Mouse (Mus musculus): ENCODE measurements around the gene Gm10644. TPM values are rescaled to one million over a fixed set of nuclear protein-coding genes. Genes with fewer than 3 reads are reported as not detected.

Gene Gm10644
- total RNA-seq, 2 experiments from 2014 or later = 0.46 TPM; not detected in 1

- ATAC-seq (replicated peaks; ENCODE audit: poor library complexity) = peak; percentile 59
Observed at GRCm38 (mm10) chr8:83899363-83900252, 55.4 kb downstream of the Gm10644 start, which contains the start of gene Adgrl1. Gene Adgrl1, plus strand, starts transcription at chr8:83900105.

GRCm38 (mm10) chr8:83898985-83899362 is 56.0 kb downstream of the Gm10644 start:
- ATAC-seq (replicated peaks; ENCODE audit: poor library complexity) = peak; percentile 14; the same call in 1 of the 2 replicates

- no peak for ATAC-seq (replicated peaks; ENCODE audit: poor library complexity)
Observed at GRCm38 (mm10) chr8:83898456-83898855, 56.5 kb downstream of the Gm10644 start.

- no peak for ATAC-seq (replicated peaks; ENCODE audit: poor library complexity)
Observed at GRCm38 (mm10) chr8:83897211-83897610, 57.8 kb downstream of the Gm10644 start.

- ATAC-seq (replicated peaks; ENCODE audit: poor library complexity) = no peak
Observed at GRCm38 (mm10) chr8:83896461-83896860, 58.5 kb downstream of the Gm10644 start.

- peak; percentile 63 for ATAC-seq (replicated peaks; ENCODE audit: poor library complexity)
Observed at GRCm38 (mm10) chr8:83895894-83896293, 59.1 kb downstream of the Gm10644 start.

- ATAC-seq (replicated peaks; ENCODE audit: poor library complexity) = peak; percentile 49; the same call in 1 of the 2 replicates
Observed at GRCm38 (mm10) chr8:83893915-83894314, 61.1 kb downstream of the Gm10644 start.

GRCm38 (mm10) chr8:83892061-83892460 is 62.9 kb downstream of the Gm10644 start:
- no peak for ATAC-seq (replicated peaks; ENCODE audit: poor library complexity)

- no peak for ATAC-seq (replicated peaks; ENCODE audit: poor library complexity)
Observed at GRCm38 (mm10) chr8:83888409-83888808, 66.6 kb downstream of the Gm10644 start.

Other genes with a start within 250 kb of the Gm10644 start
- gene Ddx39, start 240.0 kb downstream of the Gm10644 start, total RNA-seq (2015) = 119 and 139 TPM in 2 replicates
- gene Ddx39, start 240.0 kb downstream of the Gm10644 start, total RNA-seq (2017) = 121 and 131 TPM in 2 replicates
- 27.1 and 29.1 TPM in 2 replicates for gene Adgre5, start 213.9 kb downstream of the Gm10644 start, total RNA-seq (2015)
- gene Adgre5, start 213.9 kb downstream of the Gm10644 start, total RNA-seq (2017) = 19.8 and 30.2 TPM in 2 replicates
- 2.9 and 5.9 TPM in 2 replicates for gene Adgrl1, start 55.1 kb downstream of the Gm10644 start, total RNA-seq (2015)
- gene Adgrl1, start 55.1 kb downstream of the Gm10644 start, total RNA-seq (2017) = 2.3 and 2.4 TPM in 2 replicates
- 40.3 and 51.0 TPM in 2 replicates for gene Asf1b, start 302 bp upstream of the Gm10644 start, total RNA-seq (2015)
- 32.5 and 38.1 TPM in 2 replicates for gene Asf1b, start 302 bp upstream of the Gm10644 start, total RNA-seq (2017)
- 23.8 and 24.8 TPM in 2 replicates for gene Prkaca, start 17.8 kb upstream of the Gm10644 start, total RNA-seq (2015)
- gene Prkaca, start 17.8 kb upstream of the Gm10644 start, total RNA-seq (2017) = 22.4 and 24.0 TPM in 2 replicates
- 54.3 and 64.6 TPM in 2 replicates for gene Samd1, start 42.5 kb upstream of the Gm10644 start, total RNA-seq (2015)
- gene Samd1, start 42.5 kb upstream of the Gm10644 start, total RNA-seq (2017) = 45.7 and 57.0 TPM in 2 replicates
- 0.67 TPM in 1 of 2 replicates, not detected in the other for gene 1700067K01Rik, start 46.3 kb upstream of the Gm10644 start, total RNA-seq (2015)
- gene 1700067K01Rik, start 46.3 kb upstream of the Gm10644 start, total RNA-seq (2017) = 0.37 and 2.0 TPM in 2 replicates
- not detected in 2 replicates for gene 2210011C24Rik, start 57.0 kb upstream of the Gm10644 start, total RNA-seq (2015)
- not detected in 2 replicates for gene 2210011C24Rik, start 57.0 kb upstream of the Gm10644 start, total RNA-seq (2017)
- not detected in 2 replicates for gene Palm3, start 66.3 kb upstream of the Gm10644 start, total RNA-seq (2015)
- not detected in 2 replicates for gene Palm3, start 66.3 kb upstream of the Gm10644 start, total RNA-seq (2017)
- 0.85 and 1.9 TPM in 2 replicates for gene Il27ra, start 87.4 kb upstream of the Gm10644 start, total RNA-seq (2015)
- 1.9 TPM in 2 replicates for gene Il27ra, start 87.4 kb upstream of the Gm10644 start, total RNA-seq (2017)
- not detected in 2 replicates for gene Rln3, start 89.8 kb upstream of the Gm10644 start, total RNA-seq (2015)
- gene Rln3, start 89.8 kb upstream of the Gm10644 start, total RNA-seq (2017) = not detected in 2 replicates
- 1.9 and 2.0 TPM in 2 replicates for gene Gm10643, start 109.9 kb upstream of the Gm10644 start, total RNA-seq (2015)
- 1.5 and 1.6 TPM in 2 replicates for gene Gm10643, start 109.9 kb upstream of the Gm10644 start, total RNA-seq (2017)
- gene Rfx1, start 111.6 kb upstream of the Gm10644 start, total RNA-seq (2015) = 7.9 and 9.5 TPM in 2 replicates
- gene Rfx1, start 111.6 kb upstream of the Gm10644 start, total RNA-seq (2017) = 2.5 and 3.2 TPM in 2 replicates
- gene Dcaf15, start 149.6 kb upstream of the Gm10644 start, total RNA-seq (2015) = 13.2 and 14.3 TPM in 2 replicates
- gene Dcaf15, start 149.6 kb upstream of the Gm10644 start, total RNA-seq (2017) = 20.5 and 22.0 TPM in 2 replicates
- 0.05 TPM in 1 of 2 replicates, not detected in the other for gene Podnl1, start 170.8 kb upstream of the Gm10644 start, total RNA-seq (2015)
- gene Podnl1, start 170.8 kb upstream of the Gm10644 start, total RNA-seq (2017) = 0.54 TPM in 1 of 2 replicates, not detected in the other
- 7.3 and 8.0 TPM in 2 replicates for gene Cc2d1a, start 192.7 kb upstream of the Gm10644 start, total RNA-seq (2015)
- 5.7 and 8.0 TPM in 2 replicates for gene Cc2d1a, start 192.7 kb upstream of the Gm10644 start, total RNA-seq (2017)
- gene 4930432K21Rik, start 192.8 kb upstream of the Gm10644 start, total RNA-seq (2015) = 0.17 and 0.32 TPM in 2 replicates
- 2.1 and 2.2 TPM in 2 replicates for gene 4930432K21Rik, start 192.8 kb upstream of the Gm10644 start, total RNA-seq (2017)
- 0.54 and 1.7 TPM in 2 replicates for gene Nanos3, start 230.0 kb upstream of the Gm10644 start, total RNA-seq (2015)
- 3.5 TPM in 1 of 2 replicates, not detected in the other for gene Nanos3, start 230.0 kb upstream of the Gm10644 start, total RNA-seq (2017)